Mouse (Mus musculus): ENCODE measurements around the gene Gm3115.
"Not testable (repeated sequence)": the region's sequence is repeated elsewhere in the genome, so short reads cannot be mapped to it uniquely, and the experiment has no call there.

The Gm3115 gene

DNA sequence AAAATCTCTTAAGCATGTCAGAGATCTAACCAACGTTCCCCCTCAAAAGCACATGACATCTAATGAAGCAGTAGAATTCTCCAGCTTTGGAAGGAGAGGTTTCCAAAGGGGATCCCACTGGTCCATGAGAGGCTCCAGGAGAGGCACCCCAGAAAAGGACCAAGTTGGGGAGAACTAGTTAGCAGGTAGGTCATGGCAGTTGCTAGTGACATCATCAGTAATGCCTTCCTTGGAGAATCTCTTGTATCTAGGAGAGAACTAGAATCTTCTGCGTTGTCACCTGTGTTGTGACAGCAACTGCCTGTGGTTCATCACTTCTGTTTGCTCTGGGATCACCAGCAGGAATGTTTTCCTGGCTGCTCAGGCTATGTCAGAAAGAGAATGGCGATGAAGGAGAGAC lies at the start of gene Gm3115:
Gm3115 (plus strand) TSS at position 301 of the 400 bp plus-strand sequence.
- DNase-seq (ENCODE audit: low read depth, low spot score), result not testable (repeated sequence)

DNA sequence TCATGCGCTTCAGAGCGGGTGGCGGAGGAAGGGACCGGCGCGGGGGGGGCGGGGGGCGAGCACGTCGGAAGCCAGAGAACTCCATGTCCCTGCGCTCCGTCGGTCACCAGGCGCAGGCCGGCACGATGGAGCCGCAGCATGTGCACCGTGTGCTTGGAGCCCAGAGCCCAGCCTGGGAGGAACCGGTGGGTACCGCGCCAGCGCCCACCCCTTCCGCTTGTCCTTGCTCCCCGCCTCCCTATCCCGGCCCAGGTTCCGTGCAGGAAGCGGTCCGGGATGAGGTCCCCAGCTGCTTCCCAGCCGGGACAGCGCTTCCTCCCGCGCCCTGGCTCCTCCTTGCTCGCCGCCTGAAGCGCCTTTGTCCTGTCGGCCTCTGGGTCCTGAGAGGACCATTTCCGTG lies 26.5 kb downstream of the Gm3115 start, which contains the start of gene Gm8108:
Gm8108 (plus strand) TSS at position 101 of the 400 bp plus-strand sequence.
- not testable (repeated sequence) for DNase-seq (ENCODE audit: low read depth, low spot score)

DNA sequence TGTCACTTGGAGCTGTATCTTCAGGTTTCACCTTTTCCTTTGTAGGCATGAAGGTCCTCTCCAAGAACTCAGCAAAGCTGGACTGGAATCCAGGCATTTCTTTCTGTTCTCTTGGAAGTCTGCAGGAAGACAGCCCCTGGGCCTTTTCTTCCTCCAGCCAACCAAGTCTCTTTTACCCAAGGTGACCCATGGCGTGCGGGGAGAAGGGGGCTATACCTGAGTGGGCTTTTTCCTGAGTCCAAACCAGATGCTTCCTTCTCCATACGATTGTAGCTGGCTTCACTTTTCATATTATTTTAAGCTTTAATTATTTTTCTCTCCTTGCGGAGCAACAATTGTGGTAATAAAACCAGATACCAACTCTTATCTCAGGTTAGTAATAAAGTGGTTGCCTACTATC lies 57.7 kb downstream of the Gm3115 start:
- DNase-seq (ENCODE audit: low read depth, low spot score), result not testable (repeated sequence)
